Mouse (Mus musculus): ENCODE results near the gene Lrrk1. TPM values are rescaled to one million over a fixed set of nuclear protein-coding genes. Genes with fewer than 3 reads are reported as not detected.

Lrrk1 gene
- polyA plus RNA-seq, 1 experiment from 2014 or later = 29.3 TPM

GRCm38 (mm10) chr7:66179711-66180110 lies 208.4 kb downstream of the Lrrk1 start:
- WGBS = 74% methylated on average over 7 of the region's 7 CpGs
- no peak for ATAC-seq (ENCODE audit: low read depth)
- peaks cover 21% of the 10 kb centered on the region for H3K4me1 ChIP-seq (replicated peaks; ENCODE audit: control insufficient read depth, insufficient read depth, low read length)
- no peaks in the 10 kb centered on the region; the same call in 1 of the 2 replicates for H3K36me3 ChIP-seq (ENCODE audit: control insufficient read depth, insufficient read depth, low read length)
- no peak overlapping the region for H3K27ac ChIP-seq (ENCODE audit: low read length)
- H3K9me3 ChIP-seq (ENCODE audit: control insufficient read depth, low read length) = no peaks in the 10 kb centered on the region
- no peaks in the 10 kb centered on the region for H3K27me3 ChIP-seq (ENCODE audit: control insufficient read depth, insufficient read depth, low read depth, low read length)
- no peak overlapping the region for H3K9ac ChIP-seq (ENCODE audit: low read length)
- H3K4me2 ChIP-seq (ENCODE audit: low read depth, low read length) = no peak overlapping the region
- H3K4me3 ChIP-seq (ENCODE audit: low read length) = no peak overlapping the region

GRCm38 (mm10) chr7:66179120-66179581 lies 209.0 kb downstream of the Lrrk1 start:
- peaks cover 5% of the 10 kb centered on the region for H3K36me3 ChIP-seq (ENCODE audit: control insufficient read depth, insufficient read depth, low read length)
- H3K4me3 ChIP-seq (ENCODE audit: low read length) = no peak overlapping the region
- WGBS = 41% methylated on average over 10 of the region's 10 CpGs
- peaks cover 21% of the 10 kb centered on the region for H3K4me1 ChIP-seq (replicated peaks; ENCODE audit: control insufficient read depth, insufficient read depth, low read length)
- 0 out of 2 replicates have a peak overlapping the region, but pooled peaks have one; percentile 2 for H3K27ac ChIP-seq (ENCODE audit: low read length)
- H3K27me3 ChIP-seq (ENCODE audit: control insufficient read depth, insufficient read depth, low read depth, low read length) = no peaks in the 10 kb centered on the region
- H3K9ac ChIP-seq (ENCODE audit: low read length) = no peak overlapping the region
- H3K9me3 ChIP-seq (ENCODE audit: control insufficient read depth, low read length) = no peaks in the 10 kb centered on the region
- no peak overlapping the region for H3K4me2 ChIP-seq (ENCODE audit: low read depth, low read length)
- peak; percentile 39 for ATAC-seq (ENCODE audit: low read depth)

GRCm38 (mm10) chr7:66178101-66178500 lies 210.0 kb downstream of the Lrrk1 start:
- no peak overlapping the region for H3K4me2 ChIP-seq (ENCODE audit: low read depth, low read length)
- no peak overlapping the region for H3K27ac ChIP-seq (ENCODE audit: low read length)
- peaks cover 16% of the 10 kb centered on the region for H3K4me1 ChIP-seq (replicated peaks; ENCODE audit: control insufficient read depth, insufficient read depth, low read length)
- peaks cover 9% of the 10 kb centered on the region for H3K36me3 ChIP-seq (ENCODE audit: control insufficient read depth, insufficient read depth, low read length)
- H3K9me3 ChIP-seq (ENCODE audit: control insufficient read depth, low read length) = no peaks in the 10 kb centered on the region
- no peak for ATAC-seq (ENCODE audit: low read depth)
- H3K9ac ChIP-seq (ENCODE audit: low read length) = no peak overlapping the region
- no peaks in the 10 kb centered on the region for H3K27me3 ChIP-seq (ENCODE audit: control insufficient read depth, insufficient read depth, low read depth, low read length)
- no peak overlapping the region for H3K4me3 ChIP-seq (ENCODE audit: low read length)
- 85% methylated on average over 6 of the region's 6 CpGs for WGBS

- H3K9ac ChIP-seq (ENCODE audit: low read length) = no peak overlapping the region
- H3K36me3 ChIP-seq (ENCODE audit: control insufficient read depth, insufficient read depth, low read length) = peaks cover 10% of the 10 kb centered on the region
- H3K4me2 ChIP-seq (ENCODE audit: low read depth, low read length) = no peak overlapping the region
- no peak for ATAC-seq (ENCODE audit: low read depth)
- H3K4me3 ChIP-seq (ENCODE audit: low read length) = no peak overlapping the region
- no peak overlapping the region for H3K27ac ChIP-seq (ENCODE audit: low read length)
- WGBS = 69% methylated on average over 4 of the region's 4 CpGs
- no peaks in the 10 kb centered on the region for H3K9me3 ChIP-seq (ENCODE audit: control insufficient read depth, low read length)
- H3K4me1 ChIP-seq (replicated peaks; ENCODE audit: control insufficient read depth, insufficient read depth, low read length) = peaks cover 10% of the 10 kb centered on the region
- no peaks in the 10 kb centered on the region for H3K27me3 ChIP-seq (ENCODE audit: control insufficient read depth, insufficient read depth, low read depth, low read length)
These were observed 211.2 kb downstream of the Lrrk1 start for GRCm38 (mm10) chr7:66176929-66177328.

Small RNA genes within 50 kb of the gene (microRNA-seq; reads per million reads assigned to microRNA genes)
- gene Mir7057 = not detected

Other genes with a start within 250 kb of the Lrrk1 start
- not detected in 2 replicates for gene Gm10974, start 22.4 kb downstream of the Lrrk1 start, polyA plus RNA-seq (2015; fragmentation: Nextera tagmentation; extraction: Ambion mirVana)
- 1.5 and 1.7 TPM in 2 replicates for gene Aldh1a3, start 39.2 kb upstream of the Lrrk1 start, polyA plus RNA-seq (2015; fragmentation: Nextera tagmentation; extraction: Ambion mirVana)